Mouse (Mus musculus): ENCODE measurements around the gene Cox6b1. TPM values are rescaled to one million over a fixed set of nuclear protein-coding genes. Genes with fewer than 3 reads are reported as not detected.

The Cox6b1 gene
- total RNA-seq, 2 experiments from 2014 or later = 4,389 to 4,822 TPM

DNA sequence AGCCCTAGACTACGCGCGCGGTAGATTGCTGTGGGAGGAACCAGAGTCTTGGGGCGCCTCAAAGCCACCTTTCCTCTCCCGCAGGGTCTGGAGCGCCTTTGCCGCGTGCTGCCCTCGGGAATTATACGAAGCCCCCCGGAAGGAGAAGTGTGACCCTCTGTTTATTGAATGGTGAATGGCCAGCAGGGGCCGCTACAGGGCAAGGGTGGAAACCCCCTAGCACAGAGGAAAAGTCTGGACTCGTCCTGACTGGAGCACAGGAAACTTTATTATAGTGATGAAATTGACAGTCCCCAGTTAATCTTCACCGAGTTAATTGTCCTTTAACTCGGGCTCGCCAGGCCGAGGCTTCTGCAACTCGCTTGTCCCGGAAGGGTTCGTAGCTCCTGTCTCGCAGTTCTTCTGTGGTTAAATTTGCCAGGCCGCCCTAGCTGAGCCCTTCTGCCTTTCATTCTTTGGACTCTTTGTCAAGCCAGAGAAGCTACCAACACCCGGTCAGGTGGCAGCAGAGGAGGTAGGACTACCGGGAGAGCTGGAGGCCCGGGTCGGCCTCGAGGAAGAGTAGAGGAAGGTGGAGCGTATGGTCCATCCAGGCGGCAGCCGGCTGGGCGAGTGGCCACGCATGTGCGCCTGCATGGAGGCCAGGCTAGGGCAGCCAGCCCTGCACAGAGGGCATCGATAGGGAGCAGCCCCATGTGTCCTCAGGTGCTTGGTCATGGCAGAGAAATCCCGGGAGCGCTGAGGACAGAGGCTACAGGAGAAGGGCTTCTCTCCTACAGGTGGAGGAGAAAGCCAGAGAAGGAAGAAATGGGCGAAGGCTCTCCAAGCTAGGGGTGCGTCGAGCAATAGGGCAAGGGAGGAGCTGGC, 36.3 kb downstream of the Cox6b1 start:
- DNase-seq = peak; percentile 88 to 90
- intact Hi-C loops (cut with DNase I) = loop anchor here (1.0 to 2.0 kb wide), 3 partner anchors 19 to 269 kb away; no protein-coding TSS in a partner anchor

GRCm38 (mm10) chr7:30588676-30589434, 37.1 kb downstream of the Cox6b1 start, which contains the start of gene Kmt2b:
Gene Kmt2b (minus strand): TSS chr7:30588726.
- peak; percentile 95 to 97 for DNase-seq
- intact Hi-C loops (cut with DNase I) = loop anchor here (1.0 to 2.0 kb wide), 3 partner anchors 19 to 270 kb away; no protein-coding TSS in a partner anchor

DNA sequence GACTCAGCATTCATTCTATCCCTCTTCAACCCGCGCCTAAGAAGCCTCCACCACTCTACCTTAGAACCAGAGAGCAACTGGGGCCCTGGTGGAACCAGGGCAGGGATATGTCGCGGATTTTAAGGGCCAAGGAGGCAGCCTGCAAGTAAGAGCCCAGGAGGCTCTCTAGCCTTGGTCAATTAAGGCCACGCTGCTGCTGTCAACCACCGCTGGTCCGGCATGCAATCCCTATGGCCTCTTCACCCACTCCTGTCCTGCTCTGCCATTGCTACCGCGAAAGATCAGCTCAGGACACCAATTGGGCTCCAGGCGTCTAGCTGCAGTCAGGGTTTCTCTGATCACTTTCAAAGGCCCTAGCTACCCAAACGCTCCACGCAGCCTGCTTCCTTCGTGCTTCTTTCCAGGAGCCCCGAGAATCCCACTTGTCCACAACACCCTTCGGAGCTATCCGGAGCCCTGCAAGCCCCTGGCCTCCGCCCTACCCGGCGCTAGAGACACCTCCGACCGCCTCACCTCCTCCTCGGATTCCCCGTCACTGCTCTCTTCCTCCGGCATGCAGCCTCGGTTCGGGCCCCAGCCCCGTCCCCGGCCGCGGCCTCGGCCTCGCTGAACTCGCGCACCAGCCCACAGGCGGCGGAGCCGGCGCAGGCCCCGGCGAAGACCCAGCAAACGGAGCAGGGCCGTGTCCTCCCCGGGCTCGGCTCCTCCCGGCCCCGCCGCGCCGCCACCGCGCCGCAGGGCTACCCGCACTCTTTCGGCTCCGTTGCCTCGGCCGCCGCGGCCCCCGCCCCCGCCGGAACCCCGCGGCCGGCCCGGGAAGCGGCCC, 37.9 kb downstream of the Cox6b1 start:
- DNase-seq = peak in 1 of 2 experiments; percentile 47
- intact Hi-C loops (cut with DNase I) = loop anchor here (1.0 to 2.0 kb wide), 2 partner anchors 24 to 271 kb away; no protein-coding TSS in a partner anchor

DNA sequence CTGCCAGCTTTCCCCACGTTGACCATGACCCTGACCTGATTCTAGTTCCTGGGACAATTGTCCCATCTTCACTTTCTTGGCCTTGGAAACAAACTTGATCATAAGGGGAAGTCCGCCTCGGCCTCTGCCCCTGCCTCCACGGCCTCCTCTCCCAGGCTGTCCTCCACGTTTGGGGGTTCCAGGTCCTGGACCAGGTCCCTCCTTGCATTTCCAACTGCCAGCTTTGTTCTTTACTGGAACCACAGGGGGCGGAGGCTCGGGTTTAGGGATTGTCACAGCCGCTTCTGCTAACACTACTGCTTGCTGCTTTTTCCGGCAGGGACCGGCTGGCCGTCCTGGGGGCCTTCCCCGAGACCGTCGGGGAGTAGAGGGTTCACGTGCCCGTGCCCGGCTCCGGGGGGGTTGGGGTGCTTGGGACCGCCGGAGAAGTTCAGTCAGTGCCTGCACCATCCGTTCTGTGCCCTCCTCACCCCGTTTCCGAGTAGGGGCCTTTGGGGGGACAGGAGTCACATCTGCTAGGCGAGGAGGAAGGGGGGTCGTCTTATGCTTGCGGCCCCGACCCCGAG, 39.4 kb downstream of the Cox6b1 start:
- no peak for DNase-seq
- intact Hi-C loops (cut with DNase I) = no loop called here

DNA sequence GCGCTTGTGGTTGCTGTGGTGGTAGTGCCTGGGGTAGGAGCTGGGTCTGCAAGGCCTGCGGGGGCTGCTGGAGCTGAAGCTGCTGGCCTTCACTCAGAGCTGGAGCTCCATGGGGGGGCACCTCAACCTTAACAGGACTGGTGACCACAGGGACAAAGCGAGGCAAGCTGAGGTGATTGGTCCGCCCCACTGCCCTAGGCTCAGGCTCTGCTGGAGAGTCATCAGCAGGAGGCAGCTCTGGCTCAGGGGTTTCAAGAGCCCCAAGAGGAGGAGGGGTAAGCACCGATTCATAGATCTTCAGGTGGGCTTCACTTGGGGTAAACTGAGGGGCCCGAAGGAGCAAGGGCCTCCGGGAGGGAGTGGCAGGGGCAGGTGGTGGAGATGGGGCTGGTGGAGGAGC, 40.8 kb downstream of the Cox6b1 start:
- intact Hi-C loops (cut with DNase I) = no loop called here
- no peak for DNase-seq

- no peak for DNase-seq
Observed at GRCm38 (mm10) chr7:30584339-30584738, 41.6 kb downstream of the Cox6b1 start.

GRCm38 (mm10) chr7:30581547-30581946, 44.4 kb downstream of the Cox6b1 start:
- intact Hi-C loops (cut with DNase I) = no loop called here

More at GRCm38 (mm10) chr7:30584339-30584738, 41.6 kb downstream of the Cox6b1 start:
- intact Hi-C loops (cut with DNase I) = no loop called here

GRCm38 (mm10) chr7:30579950-30580349, 46.0 kb downstream of the Cox6b1 start:
- intact Hi-C loops (cut with DNase I) = no loop called here
- no peak for DNase-seq

More at GRCm38 (mm10) chr7:30581547-30581946, 44.4 kb downstream of the Cox6b1 start:
- DNase-seq = no peak

DNA sequence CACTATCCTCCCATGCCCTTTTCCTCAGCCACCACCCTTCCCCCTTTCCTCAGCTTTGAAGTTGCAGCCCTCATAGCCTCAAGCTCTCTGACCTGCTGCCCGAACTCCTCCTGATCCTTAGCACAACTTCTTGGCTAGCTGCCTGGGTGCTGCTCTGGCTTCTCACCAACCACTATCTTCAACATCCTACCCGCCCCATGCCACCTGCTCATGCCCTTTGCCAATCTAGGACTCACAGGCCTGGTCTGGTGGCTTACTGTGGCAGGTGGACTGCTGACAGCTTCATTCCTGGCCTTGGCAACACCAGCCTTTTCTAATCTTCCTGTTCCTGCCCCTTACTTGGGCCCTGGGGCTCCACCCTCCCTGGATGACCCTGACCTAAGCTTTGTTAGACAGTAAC, 53.0 kb downstream of the Cox6b1 start:
- intact Hi-C loops (cut with DNase I) = no loop called here
- peak; percentile 49 to 70 for DNase-seq

- intact Hi-C loops (cut with DNase I) = no loop called here
- no peak for DNase-seq
Observed at GRCm38 (mm10) chr7:30572389-30572788, 53.6 kb downstream of the Cox6b1 start.

- intact Hi-C loops (cut with DNase I) = no loop called here
- no peak for DNase-seq
Observed at GRCm38 (mm10) chr7:30567555-30567954, 58.4 kb downstream of the Cox6b1 start.

Small RNAs within 50 kb of the gene (microRNA-seq; reads per million reads assigned to microRNA genes)
- 0.27 to 0.60 reads per million in 2 experiments for gene Mir3569

Other genes with a start within 250 kb of the Cox6b1 start
- 10 to 100 TPM; 18.6 to 19.9 TPM for gene Tyrobp, start 212.4 kb downstream of the Cox6b1 start, total RNA-seq (2021)
- gene Hcst, start 206.3 kb downstream of the Cox6b1 start, total RNA-seq (2021) = 1 to 10 TPM; 1.2 to 1.3 TPM
- under 1 TPM; 0.67 to 0.71 TPM for gene Nfkbid, start 204.4 kb downstream of the Cox6b1 start, total RNA-seq (2021)
- gene Aplp1, start 180.6 kb downstream of the Cox6b1 start, total RNA-seq (2021) = 1 to 10 TPM; 4.0 to 4.4 TPM
- gene Kirrel2, start 168.5 kb downstream of the Cox6b1 start, total RNA-seq (2021) = not detected
- not detected for gene Nphs1, start 167.8 kb downstream of the Cox6b1 start, total RNA-seq (2021)
- gene Prodh2, start 132.5 kb downstream of the Cox6b1 start, total RNA-seq (2021) = not detected
- 1 to 10 TPM; 2.7 to 3.2 TPM for gene Arhgap33, start 91.1 kb downstream of the Cox6b1 start, total RNA-seq (2021)
- 100 to 1,000 TPM; 425 to 488 TPM for gene Hspb6, start 74.0 kb downstream of the Cox6b1 start, total RNA-seq (2021)
- 1 to 10 TPM; 4.6 to 5.3 TPM for gene Proser3, start 73.9 kb downstream of the Cox6b1 start, total RNA-seq (2021)
- gene Lin37, start 66.3 kb downstream of the Cox6b1 start, total RNA-seq (2021) = 10 to 100 TPM; 14.4 to 16.4 TPM
- 10 to 100 TPM; 63.8 to 65.6 TPM for gene U2af1l4, start 62.9 kb downstream of the Cox6b1 start, total RNA-seq (2021)
- 1 to 10 TPM; 1.9 to 2.4 TPM for gene Gm49396, start 62.8 kb downstream of the Cox6b1 start, total RNA-seq (2021)
- 10 to 100 TPM; 66.3 to 67.3 TPM for gene Psenen, start 62.5 kb downstream of the Cox6b1 start, total RNA-seq (2021)
- gene Igflr1, start 60.7 kb downstream of the Cox6b1 start, total RNA-seq (2021) = 1 to 10 TPM; 1.9 to 2.5 TPM
- gene Kmt2b, start 37.4 kb downstream of the Cox6b1 start, total RNA-seq (2021) = 10 to 100 TPM; 22.6 to 26.9 TPM
- gene Zbtb32, start 27.2 kb downstream of the Cox6b1 start, total RNA-seq (2021) = not detected
- gene Upk1a, start 13.3 kb downstream of the Cox6b1 start, total RNA-seq (2021) = under 1 TPM; 0.34 to 0.38 TPM
- not detected for gene Etv2, start 9.7 kb upstream of the Cox6b1 start, total RNA-seq (2021)
- 10 to 100 TPM; 49.1 to 53.1 TPM for gene Rbm42, start 24.2 kb upstream of the Cox6b1 start, total RNA-seq (2021)
- gene Haus5, start 38.8 kb upstream of the Cox6b1 start, total RNA-seq (2021) = 1 to 10 TPM; 4.7 to 4.8 TPM
- under 1 TPM in 1 of 2 experiments, not detected in 1; 0.43 TPM for gene Pmis2, start 45.5 kb upstream of the Cox6b1 start, total RNA-seq (2021)
- not detected for gene 2200002J24Rik, start 72.8 kb upstream of the Cox6b1 start, total RNA-seq (2021)
- under 1 TPM in 1 of 2 experiments, not detected in 1; 0.15 TPM for gene Atp4a, start 86.1 kb upstream of the Cox6b1 start, total RNA-seq (2021)
- gene Tmem147, start 103.4 kb upstream of the Cox6b1 start, total RNA-seq (2021) = 100 to 1,000 TPM; 238 to 243 TPM
- not detected for gene Gapdhs, start 117.5 kb upstream of the Cox6b1 start, total RNA-seq (2021)
- 1 to 10 TPM; 4.3 to 5.5 TPM for gene Sbsn, start 125.3 kb upstream of the Cox6b1 start, total RNA-seq (2021)
- gene Dmkn, start 137.6 kb upstream of the Cox6b1 start, total RNA-seq (2021) = 1 to 10 TPM; 4.8 to 7.0 TPM
- gene Krtdap, start 161.7 kb upstream of the Cox6b1 start, total RNA-seq (2021) = not detected
- under 1 TPM; 0.34 to 0.74 TPM for gene Ffar2, start 197.6 kb upstream of the Cox6b1 start, total RNA-seq (2021)
- not detected for gene Ffar3, start 230.0 kb upstream of the Cox6b1 start, total RNA-seq (2021)
- not detected for gene Ffar1, start 235.4 kb upstream of the Cox6b1 start, total RNA-seq (2021)

Measured in heart, postnatal 14 days (tissue).